In the genomic region with DNA sequence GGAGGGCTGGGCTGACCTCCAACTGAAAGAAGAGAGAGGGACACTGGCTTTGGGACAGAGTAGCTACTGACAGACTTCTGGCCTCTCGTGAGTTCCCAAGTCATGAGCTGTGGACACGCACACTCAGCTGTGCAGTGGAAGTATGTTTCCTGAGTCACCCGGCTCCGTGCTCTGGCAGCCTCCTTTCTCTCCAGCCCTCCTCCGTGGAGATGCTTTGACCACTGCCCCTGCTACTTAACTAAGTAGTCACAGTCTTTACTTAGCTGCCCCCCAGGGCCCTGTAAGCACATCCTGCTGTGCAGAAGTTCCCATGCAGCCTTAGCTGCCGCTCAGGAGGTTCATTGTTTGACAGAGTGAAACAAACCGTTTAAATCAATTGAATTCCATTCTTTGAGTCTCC, we compare ENCODE assay signal across 15 mouse cellular contexts.
A peak's percentile ranks its signal among the peaks of the same experiment; 100 is the strongest.
DNase-seq lines count a peak whose midpoint lies in the region; ATAC-seq and TF ChIP-seq lines count a peak whose summit lies in the region.
"Had no signal": no experiment of that assay in that cellular context is flagged by ENCODE, and none has a peak within 500 bp of the region (broad histone marks: within the 10 kb centered on the region; RNA-seq: fewer than 3 reads in every experiment).

No protein-coding gene starts in this region.

- DNase-seq in forebrain, embryonic 10.5 days (ENCODE audit: extremely low spot score, low spot score) = no peak
- DNase-seq in forebrain, postnatal 0 days = no peak
- DNase-seq in kidney, postnatal 14 days = no peak
- peak; percentile 57 for DNase-seq in Muller cell, postnatal 12 days (ENCODE audit: inconsistent ontology term)
- DNase-seq in layer of hippocampus, postnatal 25 days (ENCODE audit: extremely low spot score in 1 of 2, low spot score in 1 of 2) = no peak
- no peak for DNase-seq in adrenal gland, postnatal 36 days
- DNase-seq: adrenal gland, adult 8-10 months; cerebellum, adult 9-11 months; kidney, adult 8-10 months; liver, embryonic 13.5 days; thymus, postnatal 36 days had no signal

- WGBS in forebrain, embryonic 10.5 days = 16% methylated on average over 7 of the region's 7 CpGs
- 23% methylated on average over 7 of the region's 7 CpGs for WGBS in forebrain, postnatal 0 days
- 45% methylated on average over 7 of the region's 7 CpGs for WGBS in kidney, embryonic 16.5 days

- H3K4me2 ChIP-seq in forebrain, postnatal 0 days (ENCODE audit: low read depth) = no peak overlapping the region
- H3K4me2 ChIP-seq in kidney, embryonic 16.5 days (replicated peaks; ENCODE audit: low read depth, low read length) = no peak overlapping the region
- H3K4me2 ChIP-seq: embryonic facial prominence, embryonic 13.5 days; hindbrain, embryonic 13.5 days; liver, embryonic 13.5 days had no signal

- H3K9me3 ChIP-seq in forebrain, embryonic 10.5 days = no peaks in the 10 kb centered on the region
- no peaks in the 10 kb centered on the region for H3K9me3 ChIP-seq in forebrain, postnatal 0 days (ENCODE audit: low read length)
- H3K9me3 ChIP-seq in kidney, embryonic 16.5 days (ENCODE audit: low read length) = no peaks in the 10 kb centered on the region
- H3K9me3 ChIP-seq: embryonic facial prominence, embryonic 13.5 days; hindbrain, embryonic 13.5 days; liver, embryonic 13.5 days had no signal

- peaks cover 33% of the 10 kb centered on the region for H3K36me3 ChIP-seq in forebrain, embryonic 10.5 days (replicated peaks)
- no peaks in the 10 kb centered on the region for H3K36me3 ChIP-seq in forebrain, postnatal 0 days (ENCODE audit: insufficient read depth)
- peaks cover 14% of the 10 kb centered on the region; the same call in 1 of the 2 replicates for H3K36me3 ChIP-seq in kidney, embryonic 16.5 days (ENCODE audit: insufficient read depth, low read length)

- peak overlapping the region; percentile 48 for H3K27ac ChIP-seq in forebrain, embryonic 10.5 days
- no peak overlapping the region for H3K27ac ChIP-seq in forebrain, postnatal 0 days (ENCODE audit: low read depth, low read length)
- H3K27ac ChIP-seq in kidney, embryonic 16.5 days (ENCODE audit: low read length) = 0 out of 2 replicates have a peak overlapping the region, but pooled peaks have one; percentile 43
- H3K27ac ChIP-seq: embryonic facial prominence, embryonic 13.5 days; hindbrain, embryonic 13.5 days; liver, embryonic 13.5 days had no signal

- no peak overlapping the region for H3K9ac ChIP-seq in forebrain, postnatal 0 days
- no peak overlapping the region for H3K9ac ChIP-seq in kidney, embryonic 16.5 days (replicated peaks; ENCODE audit: low read length)
- H3K9ac ChIP-seq: embryonic facial prominence, embryonic 13.5 days; hindbrain, embryonic 13.5 days; liver, embryonic 13.5 days had no signal

- no peaks in the 10 kb centered on the region for H3K27me3 ChIP-seq in forebrain, embryonic 10.5 days (ENCODE audit: poor library complexity, severe bottlenecking)
- no peaks in the 10 kb centered on the region for H3K27me3 ChIP-seq in forebrain, postnatal 0 days (ENCODE audit: insufficient read depth, low read length)
- no peaks in the 10 kb centered on the region for H3K27me3 ChIP-seq in kidney, embryonic 16.5 days (ENCODE audit: insufficient read depth, low read length)
- H3K27me3 ChIP-seq: embryonic facial prominence, embryonic 13.5 days; hindbrain, embryonic 13.5 days; liver, embryonic 13.5 days had no signal

- ATAC-seq in forebrain, postnatal 0 days = no peak
- no peak for ATAC-seq in kidney, embryonic 16.5 days (ENCODE audit: low FRiP score, low TSS enrichment)
- ATAC-seq in erythroblast, adult 5-6 weeks (replicated peaks; ENCODE audit: low FRiP score, poor library complexity, severe bottlenecking) = 0 out of 2 replicates have a peak, but pooled peaks have one; percentile 40

- peaks cover 23% of the 10 kb centered on the region for H3K4me1 ChIP-seq in forebrain, embryonic 10.5 days
- no peaks in the 10 kb centered on the region for H3K4me1 ChIP-seq in forebrain, postnatal 0 days (ENCODE audit: insufficient read depth)
- peaks cover 7% of the 10 kb centered on the region; the same call in 1 of the 2 replicates for H3K4me1 ChIP-seq in kidney, embryonic 16.5 days (ENCODE audit: insufficient read depth, low read length)

- H3K4me3 ChIP-seq in forebrain, embryonic 10.5 days = no peak overlapping the region
- H3K4me3 ChIP-seq in forebrain, postnatal 0 days (ENCODE audit: low read depth, low read length) = no peak overlapping the region
- no peak overlapping the region for H3K4me3 ChIP-seq in kidney, embryonic 16.5 days (ENCODE audit: low read length)
- H3K4me3 ChIP-seq: embryonic facial prominence, embryonic 13.5 days; hindbrain, embryonic 13.5 days; liver, embryonic 13.5 days had no signal

- no peak for TF ChIP-seq CTCF in forebrain, postnatal 0 days (IDR thresholded peaks at IDR 0.05; ENCODE audit: low read depth)
